ENCODE assay signal across 8 mouse cellular contexts in the genomic region with DNA sequence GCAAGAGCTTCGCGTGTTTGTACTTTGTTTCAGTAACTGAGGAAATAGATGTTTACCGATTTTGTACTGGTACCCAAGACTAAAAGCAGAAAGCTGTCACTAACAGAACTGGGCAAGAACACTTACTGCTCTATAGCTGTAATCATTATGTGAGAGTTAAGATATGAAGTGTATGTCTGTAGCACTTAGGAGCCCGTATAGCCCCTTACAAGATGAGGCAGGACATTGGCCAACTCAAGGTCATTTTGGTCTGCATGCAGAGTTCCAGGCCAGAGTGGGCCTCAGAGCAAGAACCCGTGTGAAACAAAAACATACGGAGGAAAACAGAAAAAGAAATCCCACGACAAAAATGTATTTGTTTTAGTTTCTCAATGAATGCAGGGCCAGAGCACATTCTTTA. TPM values are rescaled to one million over a fixed set of nuclear protein-coding genes. Genes with fewer than 3 reads are reported as not detected.
DNase-seq lines count a peak whose midpoint lies in the region; ATAC-seq lines count a peak whose summit lies in the region.

No protein-coding gene starts in this region.

- peak overlapping the region; percentile 91 for H3K9ac ChIP-seq in liver, embryonic 12.5 days

- peaks cover 39% of the 10 kb centered on the region for H3K4me1 ChIP-seq in forebrain, embryonic 10.5 days
- H3K4me1 ChIP-seq in liver, embryonic 12.5 days: peaks cover 48% of the 10 kb centered on the region

- 48% methylated on average over 7 of the region's 7 CpGs for WGBS in forebrain, embryonic 10.5 days
- 44% methylated on average over 7 of the region's 7 CpGs for WGBS in liver, embryonic 12.5 days (ENCODE audit: insufficient replicate concordance)

- intact Hi-C loops in gastrocnemius, postnatal 14 days (cut with DNase I; ENCODE audit: low total_unique reads): loop anchor here (5.0 kb wide), 1 partner anchor 37 kb away; the partner anchor contains the start of gene Prpf39

- H3K27ac ChIP-seq in forebrain, embryonic 10.5 days: peak overlapping the region; percentile 98
- H3K27ac ChIP-seq in liver, embryonic 12.5 days: peak overlapping the region; percentile 68

- H3K9me3 ChIP-seq in forebrain, embryonic 10.5 days: no peaks in the 10 kb centered on the region
- no peaks in the 10 kb centered on the region for H3K9me3 ChIP-seq in liver, embryonic 12.5 days (replicated peaks)

- ATAC-seq in liver, embryonic 12.5 days: no peak

- peak overlapping the region; percentile 86 for H3K4me2 ChIP-seq in liver, embryonic 12.5 days

- peak overlapping the region; percentile 85 for H3K4me3 ChIP-seq in forebrain, embryonic 10.5 days
- H3K4me3 ChIP-seq in liver, embryonic 12.5 days: peak overlapping the region; percentile 94

- no peaks in the 10 kb centered on the region for H3K27me3 ChIP-seq in forebrain, embryonic 10.5 days (ENCODE audit: poor library complexity, severe bottlenecking)
- H3K27me3 ChIP-seq in liver, embryonic 12.5 days (replicated peaks): no peaks in the 10 kb centered on the region

- DNase-seq in cerebellum, adult 9-11 months: peak; percentile 34
- no peak for DNase-seq in cerebellum, postnatal 25 days
- DNase-seq in 416B (ENCODE audit: low read depth): peak; percentile 41
- DNase-seq in forebrain, embryonic 10.5 days (ENCODE audit: extremely low spot score, low spot score): no peak
- DNase-seq in gastrocnemius, postnatal 14 days: no peak
- DNase-seq in ovary, postnatal 10 days (ENCODE audit: low spot score): no peak
- DNase-seq in ovary, adult 18-20 months (ENCODE audit: low spot score): no peak

- peaks cover 40% of the 10 kb centered on the region for H3K36me3 ChIP-seq in forebrain, embryonic 10.5 days (replicated peaks)
- H3K36me3 ChIP-seq in liver, embryonic 12.5 days: peaks cover 17% of the 10 kb centered on the region

RNA-seq across cellular contexts. Expression of gene Fancm, which starts 0.8 kb away (rescaled TPM):
- 13.4 and 14.9 TPM in 2 replicates for polyA plus RNA-seq in forebrain, embryonic 10.5 days (2016; fragmentation: Nextera tagmentation; extraction: Ambion mirVana)
- polyA plus RNA-seq in liver, embryonic 12.5 days (2016; fragmentation: Nextera tagmentation; extraction: Ambion mirVana): 10.5 TPM in 2 replicates
- 1 to 10 TPM; 2.1 to 2.6 TPM for total RNA-seq in gastrocnemius, postnatal 14 days (2021)

RNA-seq across cellular contexts. Expression of gene Fkbp3, which starts 0.8 kb away (rescaled TPM):
- 764 and 801 TPM in 2 replicates for polyA plus RNA-seq in forebrain, embryonic 10.5 days (2016; fragmentation: Nextera tagmentation; extraction: Ambion mirVana)
- polyA plus RNA-seq in liver, embryonic 12.5 days (2016; fragmentation: Nextera tagmentation; extraction: Ambion mirVana): 226 and 234 TPM in 2 replicates
- total RNA-seq in gastrocnemius, postnatal 14 days (2021): 100 to 1,000 TPM; 197 TPM

RNA-seq across cellular contexts. Expression of gene Prpf39, which starts 38.5 kb away (rescaled TPM):
- polyA plus RNA-seq in forebrain, embryonic 10.5 days (2016; fragmentation: Nextera tagmentation; extraction: Ambion mirVana): 63.5 and 67.8 TPM in 2 replicates
- 29.1 and 30.2 TPM in 2 replicates for polyA plus RNA-seq in liver, embryonic 12.5 days (2016; fragmentation: Nextera tagmentation; extraction: Ambion mirVana)
- 10 to 100 TPM; 11.1 to 13.5 TPM for total RNA-seq in gastrocnemius, postnatal 14 days (2021)

Comparison
In these comparisons a context has a peak if more than half of its experiments do, and no peak if none do; other contexts are left out.
1. DNase-seq: peak in cerebellum, adult 9-11 months (single experiment) and 416B (single experiment); none in cerebellum, postnatal 25 days (0 of 2), forebrain, embryonic 10.5 days (single experiment), gastrocnemius, postnatal 14 days (single experiment), ovary, postnatal 10 days (single experiment) and ovary, adult 18-20 months (single experiment).